Mouse (Mus musculus) MEL-GATA-1-ER (cell line): Measurements from ENCODE around the gene Npas3.

Source experiments
- DNase-seq: peaks from one replicate; pipeline ENCODE4 v3.0.0-alpha.2; 2012; ENCODE audit warnings: low read depth; ENCODE audit errors: extremely low read depth

Npas3 gene

DNA sequence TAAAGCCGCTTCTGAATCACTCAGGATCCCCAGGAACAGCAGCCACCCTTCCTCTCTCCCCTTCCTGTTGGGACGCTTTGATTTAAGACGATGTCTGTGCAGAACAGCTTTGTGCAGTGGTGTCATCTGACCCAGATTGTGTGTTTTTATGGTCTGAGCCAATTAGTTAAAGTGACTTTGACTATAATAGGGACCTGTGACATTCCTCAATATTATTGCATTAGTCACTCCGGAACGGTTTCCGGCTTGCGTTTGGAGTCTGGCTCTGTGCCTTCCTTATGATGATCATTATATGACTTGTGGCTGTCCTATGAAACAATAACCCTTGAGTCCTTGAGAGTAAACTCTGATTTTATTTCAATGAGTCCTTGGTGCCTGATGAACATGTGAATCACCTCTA, 735.5 kb downstream of the Npas3 start:
- no peak for DNase-seq

GRCm38 (mm10) chr12:53985851-53986842, 737.7 kb downstream of the Npas3 start:
- DNase-seq = no peak

DNA sequence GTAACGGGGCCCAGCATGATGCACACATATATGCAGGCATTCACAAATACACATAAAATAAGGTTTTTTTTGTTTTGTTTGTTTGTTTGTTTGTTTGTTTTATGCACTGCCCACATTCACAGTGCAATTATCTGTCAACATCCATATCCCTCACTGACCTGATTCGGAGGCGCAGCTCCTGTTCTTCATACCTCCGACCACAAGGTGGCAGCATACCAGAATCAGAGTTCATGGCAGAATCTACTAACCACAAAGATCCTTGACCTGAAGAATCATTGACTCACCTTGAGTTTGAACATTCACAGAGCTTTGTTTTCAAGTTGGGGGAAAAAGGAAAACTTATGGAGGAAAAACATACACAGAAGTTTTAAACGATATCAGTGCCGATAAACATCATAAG, 743.9 kb downstream of the Npas3 start:
- no peak for DNase-seq

- no peak for DNase-seq
These were observed 747.2 kb downstream of the Npas3 start for GRCm38 (mm10) chr12:53995710-53996109.

GRCm38 (mm10) chr12:53997141-53997540, 748.7 kb downstream of the Npas3 start:
- no peak for DNase-seq

- DNase-seq = no peak
These were observed 751.5 kb downstream of the Npas3 start for GRCm38 (mm10) chr12:53999647-54000637.

DNA sequence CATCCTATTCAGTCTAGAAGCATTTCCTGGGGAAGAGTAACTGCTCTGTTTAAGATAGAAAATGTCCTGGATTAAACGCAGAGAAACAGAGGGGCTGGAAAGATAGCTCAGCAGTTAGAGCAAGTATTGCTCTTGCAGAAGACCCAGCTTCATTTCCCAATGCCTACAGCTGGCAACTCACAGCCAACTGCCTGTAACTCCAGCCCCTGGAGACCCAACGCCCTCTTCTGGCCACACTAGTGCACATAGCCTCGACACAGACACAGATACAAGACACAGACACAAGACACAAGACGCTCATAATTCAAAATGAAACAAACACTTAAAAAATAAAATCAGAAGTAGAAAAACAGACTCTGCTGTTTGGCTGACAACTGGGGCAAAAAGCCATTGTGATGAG, 754.0 kb downstream of the Npas3 start:
- DNase-seq = peak; percentile 1

- DNase-seq = no peak
These were observed 756.1 kb downstream of the Npas3 start for GRCm38 (mm10) chr12:54004606-54005005.

DNA sequence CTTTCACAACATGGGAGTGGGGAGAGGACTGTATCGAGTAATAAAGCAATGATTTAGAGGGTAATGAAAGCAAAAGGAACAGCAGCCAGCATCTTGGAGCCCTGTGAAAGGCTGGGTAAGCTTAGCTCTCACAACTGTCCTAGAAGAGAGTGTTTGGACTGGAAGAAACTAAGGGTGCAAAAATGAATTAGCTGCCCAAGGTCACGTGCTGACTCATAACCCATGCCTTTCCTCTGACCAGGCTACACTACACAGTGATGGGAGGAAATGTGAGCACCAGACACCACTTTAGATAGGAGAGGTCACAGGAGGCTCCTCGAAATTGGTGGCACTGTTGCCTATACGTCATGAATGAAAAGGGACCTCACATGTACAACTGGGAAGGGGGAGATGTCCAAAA, 757.1 kb downstream of the Npas3 start:
- DNase-seq = no peak

GRCm38 (mm10) chr12:54015304-54015703, 766.8 kb downstream of the Npas3 start:
- no peak for DNase-seq

GRCm38 (mm10) chr12:54017949-54018348, 769.5 kb downstream of the Npas3 start:
- no peak for DNase-seq

- no peak for DNase-seq
These were observed 771.5 kb downstream of the Npas3 start for GRCm38 (mm10) chr12:54019979-54020378.

DNA sequence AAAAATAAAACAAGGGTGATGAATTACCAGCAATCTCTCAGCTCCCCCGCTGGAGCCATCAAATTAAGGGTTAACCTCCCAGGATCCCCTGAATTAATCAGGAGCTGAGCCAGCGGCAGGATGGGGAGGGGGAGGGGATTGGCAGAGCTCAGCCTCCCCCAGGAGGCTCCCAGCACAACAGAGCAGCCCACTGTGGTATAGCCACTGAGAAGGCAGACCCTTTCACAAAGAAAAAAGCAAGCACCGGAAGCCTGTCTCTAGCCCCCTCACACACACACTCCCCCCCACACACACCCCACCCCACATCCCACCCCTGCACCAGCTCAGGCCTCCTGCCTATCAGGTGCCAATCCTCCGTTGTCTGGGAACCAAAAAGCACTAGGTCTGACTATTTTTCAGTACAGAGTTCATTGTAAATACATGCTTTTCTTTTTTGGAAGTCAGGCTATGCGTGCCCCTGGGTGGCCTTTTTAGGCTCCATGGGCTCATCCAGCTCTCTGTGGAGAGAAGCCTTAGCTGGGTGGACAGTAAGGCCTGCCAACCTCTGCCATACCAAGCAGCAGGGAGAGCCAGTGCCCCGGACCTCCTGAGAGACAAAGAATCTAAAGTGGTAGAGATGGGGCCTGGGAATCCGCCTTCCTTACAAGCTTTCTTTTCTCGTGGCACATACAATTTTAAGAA, 786.3 kb downstream of the Npas3 start:
- DNase-seq = no peak

DNA sequence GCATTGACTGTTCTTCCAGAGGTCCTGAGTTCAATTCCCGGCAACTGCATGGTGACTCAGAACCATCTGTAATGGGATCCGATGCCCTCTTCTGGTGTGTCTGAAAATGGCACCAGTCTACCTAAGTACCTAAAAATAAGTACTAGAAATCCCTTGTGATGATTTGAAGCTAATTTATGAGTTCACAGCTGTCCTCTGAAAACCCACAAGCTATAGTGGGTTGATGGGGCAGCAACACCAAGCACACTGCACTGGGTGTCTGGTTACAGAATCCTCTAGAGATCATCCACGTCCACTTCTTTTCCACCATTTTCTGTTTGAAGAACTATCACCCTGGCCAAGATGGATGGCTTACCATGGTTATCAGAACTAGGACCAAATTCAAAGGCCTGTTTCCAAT, 789.1 kb downstream of the Npas3 start:
- no peak for DNase-seq

- DNase-seq = no peak
These were observed 794.6 kb downstream of the Npas3 start for GRCm38 (mm10) chr12:54042996-54043544.

DNA sequence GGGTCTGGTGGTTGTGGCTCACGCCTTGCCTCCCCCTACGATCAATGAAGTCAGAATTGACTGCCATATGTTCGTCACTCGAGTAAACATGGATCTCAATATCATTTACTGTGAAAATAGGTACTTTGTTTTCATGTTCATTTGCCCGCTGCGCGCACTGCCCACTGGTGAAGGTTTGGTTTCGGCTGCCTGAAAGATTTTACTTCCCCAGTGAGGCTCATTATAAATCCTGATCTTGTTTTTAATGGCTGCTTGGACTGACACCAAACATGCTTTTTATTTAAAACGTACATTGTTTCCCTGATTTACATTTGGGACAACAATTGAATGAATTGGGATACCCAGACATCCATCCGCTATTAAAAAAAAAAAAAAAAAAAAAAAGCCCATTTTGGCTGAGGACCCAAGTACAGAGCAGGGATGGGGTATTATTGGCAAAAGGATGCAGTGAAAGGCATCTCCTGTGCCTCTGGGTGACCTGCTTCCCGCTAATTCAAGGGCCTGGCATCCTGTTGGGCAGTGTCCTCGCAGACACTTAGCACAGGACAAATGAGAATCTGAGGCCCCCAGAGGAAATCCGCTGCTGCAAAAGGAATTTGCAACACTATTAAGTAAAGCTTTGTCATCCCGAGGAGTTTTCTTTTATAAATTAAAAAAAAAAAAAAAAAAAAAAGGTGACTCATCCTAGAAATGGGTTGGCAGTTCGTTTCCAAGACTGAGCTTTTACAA, 796.3 kb downstream of the Npas3 start:
- no peak for DNase-seq

- DNase-seq = no peak
These were observed 796.9 kb downstream of the Npas3 start for GRCm38 (mm10) chr12:54045360-54045759.

- no peak for DNase-seq
These were observed 798.3 kb downstream of the Npas3 start for GRCm38 (mm10) chr12:54046824-54047223.

DNA sequence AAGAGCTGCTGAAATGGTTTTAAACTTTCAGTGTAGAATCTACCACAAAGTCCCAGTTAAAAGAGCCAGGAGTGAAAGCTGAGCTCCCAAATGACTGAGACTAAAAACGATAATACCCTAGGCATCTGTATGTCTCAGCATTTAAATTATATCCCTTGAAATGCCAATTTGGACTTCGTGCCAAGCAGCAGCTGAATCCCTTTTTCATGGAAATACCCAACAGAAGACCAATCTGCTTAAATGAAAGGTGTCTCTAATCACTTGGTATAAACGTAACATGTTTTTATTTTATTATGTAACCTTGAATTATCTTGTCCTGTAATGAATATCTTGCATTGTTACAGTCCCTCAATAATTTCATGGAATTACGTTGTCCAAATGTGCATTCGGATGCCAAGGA, 799.6 kb downstream of the Npas3 start:
- DNase-seq = no peak

GRCm38 (mm10) chr12:54049926-54050325, 801.4 kb downstream of the Npas3 start:
- no peak for DNase-seq
